Mouse (Mus musculus) embryonic facial prominence, embryonic 13.5 days (tissue): ENCODE results near the gene Gas7. TPM values are rescaled to one million over a fixed set of nuclear protein-coding genes. Genes with fewer than 3 reads are reported as not detected.

Experiments used
- ATAC-seq: fragments of 200-750 bp; cut with Nextera tagmentation; 2 replicates; pipeline ENCODE4 v1.8.0; 2017; ENCODE audit warnings: low read depth; ENCODE audit not compliant: insufficient number of reproducible peaks, insufficient read depth, low FRiP score, low TSS enrichment
- H3K27ac ChIP-seq: fragments of 300-500 bp; sonication (generic); 2 replicates; pipeline ENCODE4 v1.5.1; 2015; ENCODE audit warnings: moderate library complexity, mild to moderate bottlenecking, inconsistent platforms
- H3K27me3 ChIP-seq: fragments of 300-500 bp; sonication (generic); 2 replicates; pipeline ENCODE4 v1.6.1; 2015; ENCODE audit warnings: mild to moderate bottlenecking, inconsistent platforms
- H3K36me3 ChIP-seq: fragments of 300-500 bp; sonication (generic); 2 replicates; pipeline ENCODE4 v1.6.1; 2015; ENCODE audit warnings: mild to moderate bottlenecking, inconsistent platforms
- H3K4me1 ChIP-seq: fragments of 300-500 bp; sonication (generic); 2 replicates; pipeline ENCODE4 v1.6.1; 2015; ENCODE audit warnings: inconsistent platforms
- H3K4me2 ChIP-seq: fragments of 300-500 bp; sonication (generic); 2 replicates; pipeline ENCODE4 v1.6.1; 2015; ENCODE audit warnings: moderate library complexity, mild to moderate bottlenecking, inconsistent platforms
- H3K4me3 ChIP-seq: fragments of 300-500 bp; sonication (generic); 2 replicates; pipeline ENCODE4 v1.5.1; 2015; ENCODE audit warnings: mild to moderate bottlenecking, inconsistent platforms
- H3K9ac ChIP-seq: fragments of 300-500 bp; sonication (generic); 2 replicates; pipeline ENCODE4 v1.6.1; 2015; ENCODE audit warnings: mild to moderate bottlenecking, inconsistent platforms
- H3K9me3 ChIP-seq: fragments of 300-500 bp; sonication (generic); 2 replicates; pipeline ENCODE4 v1.6.1; 2016; ENCODE audit warnings: inconsistent platforms
- WGBS: fragments of 180-500 bp; shearing (Covaris S2); methylation state at CpG from one replicate; pipeline ENCODE4 v1.1.7; 2015; ENCODE audit warnings: mixed read lengths; 5-methylcytosine and 5-hydroxymethylcytosine counted together
- polyA plus RNA-seq: library from polyadenylated mRNA; unstranded; fragments of >200 nt; fragmentation: Nextera tagmentation; extraction: Ambion mirVana; gene quantifications from 2 replicates; pipeline ENCODE4 v1.2.1, GENCODE M21; 2015

Gas7 gene
- polyA plus RNA-seq, 1 experiment from 2014 or later: 9.3 TPM

GRCm38 (mm10) chr11:67600710-67601430 lies 145.6 kb downstream of the Gas7 start:
- 55% methylated on average over 8 of the region's 8 CpGs for WGBS
- ATAC-seq: no peak
- Histone ChIP-seq H3K4me3 (no peak overlapping the region), H3K4me2 (no peak overlapping the region), H3K9ac (no peak overlapping the region), H3K36me3 (no peaks in the 10 kb centered on the region), H3K9me3 (no peaks in the 10 kb centered on the region), H3K4me1 (peaks cover 18% of the 10 kb centered on the region), H3K27ac (no peak overlapping the region), H3K27me3 (no peaks in the 10 kb centered on the region)

- no peak for ATAC-seq
- H3K4me1 ChIP-seq: peaks cover 18% of the 10 kb centered on the region
- WGBS: 50% methylated on average over 12 of the region's 12 CpGs
- no peaks in the 10 kb centered on the region for H3K27me3 ChIP-seq
- no peaks in the 10 kb centered on the region for H3K9me3 ChIP-seq
- no peak overlapping the region for H3K9ac ChIP-seq
- no peak overlapping the region for H3K27ac ChIP-seq
- no peaks in the 10 kb centered on the region for H3K36me3 ChIP-seq
- H3K4me2 ChIP-seq: no peak overlapping the region
- no peak overlapping the region for H3K4me3 ChIP-seq
Observed at GRCm38 (mm10) chr11:67602711-67603369, 147.6 kb downstream of the Gas7 start.

- H3K4me2 ChIP-seq: no peak overlapping the region
- no peaks in the 10 kb centered on the region for H3K9me3 ChIP-seq
- no peaks in the 10 kb centered on the region for H3K36me3 ChIP-seq
- 53% methylated on average over 2 of the region's 2 CpGs for WGBS
- H3K9ac ChIP-seq: no peak overlapping the region
- no peak for ATAC-seq
- no peaks in the 10 kb centered on the region for H3K27me3 ChIP-seq
- peaks cover 18% of the 10 kb centered on the region for H3K4me1 ChIP-seq
- no peak overlapping the region for H3K27ac ChIP-seq
- H3K4me3 ChIP-seq: no peak overlapping the region
Observed at GRCm38 (mm10) chr11:67604481-67604880, 149.2 kb downstream of the Gas7 start.

GRCm38 (mm10) chr11:67608114-67608683 lies 153.0 kb downstream of the Gas7 start:
- Histone ChIP-seq H3K4me3 (no peak overlapping the region), H3K27me3 (no peaks in the 10 kb centered on the region), H3K27ac (no peak overlapping the region), H3K36me3 (no peaks in the 10 kb centered on the region), H3K9me3 (no peaks in the 10 kb centered on the region), H3K4me2 (no peak overlapping the region), H3K4me1 (peaks cover 5% of the 10 kb centered on the region; the same call in 1 of the 2 replicates), H3K9ac (no peak overlapping the region)
- WGBS: 78% methylated on average over 10 of the region's 10 CpGs
- ATAC-seq: no peak

- H3K9me3 ChIP-seq: no peaks in the 10 kb centered on the region
- ATAC-seq: no peak
- H3K4me1 ChIP-seq: peaks cover 5% of the 10 kb centered on the region; the same call in 1 of the 2 replicates
- no peak overlapping the region for H3K4me2 ChIP-seq
- no peaks in the 10 kb centered on the region for H3K36me3 ChIP-seq
- no peak overlapping the region for H3K27ac ChIP-seq
- no peak overlapping the region for H3K4me3 ChIP-seq
- WGBS: 79% methylated on average over 9 of the region's 9 CpGs
- H3K9ac ChIP-seq: no peak overlapping the region
- H3K27me3 ChIP-seq: no peaks in the 10 kb centered on the region
Observed at GRCm38 (mm10) chr11:67612158-67612839, 157.1 kb downstream of the Gas7 start.

- Histone ChIP-seq H3K27ac (no peak overlapping the region), H3K36me3 (no peaks in the 10 kb centered on the region), H3K27me3 (no peaks in the 10 kb centered on the region), H3K4me3 (no peak overlapping the region), H3K4me1 (peaks cover 9% of the 10 kb centered on the region; the same call in 1 of the 2 replicates), H3K9me3 (no peaks in the 10 kb centered on the region), H3K4me2 (no peak overlapping the region), H3K9ac (no peak overlapping the region)
- WGBS: 86% methylated on average over 13 of the region's 13 CpGs
- ATAC-seq: no peak
Observed at GRCm38 (mm10) chr11:67616557-67617239, 161.5 kb downstream of the Gas7 start.

- 0 out of 2 replicates have a peak, but pooled peaks cover 4% of the 10 kb centered on the region for H3K4me1 ChIP-seq
- no peaks in the 10 kb centered on the region for H3K36me3 ChIP-seq
- H3K27ac ChIP-seq: no peak overlapping the region
- no peak overlapping the region for H3K9ac ChIP-seq
- H3K4me3 ChIP-seq: no peak overlapping the region
- no peaks in the 10 kb centered on the region for H3K9me3 ChIP-seq
- no peaks in the 10 kb centered on the region for H3K27me3 ChIP-seq
- H3K4me2 ChIP-seq: no peak overlapping the region
- 79% methylated on average over 7 of the region's 7 CpGs for WGBS
- no peak for ATAC-seq
Observed at GRCm38 (mm10) chr11:67622340-67622739, 167.1 kb downstream of the Gas7 start.

GRCm38 (mm10) chr11:67627179-67627578 lies 171.9 kb downstream of the Gas7 start:
- no peak overlapping the region for H3K9ac ChIP-seq
- no peaks in the 10 kb centered on the region for H3K9me3 ChIP-seq
- H3K36me3 ChIP-seq: no peaks in the 10 kb centered on the region
- H3K4me2 ChIP-seq: no peak overlapping the region
- no peaks in the 10 kb centered on the region for H3K27me3 ChIP-seq
- no peak overlapping the region for H3K4me3 ChIP-seq
- H3K27ac ChIP-seq: no peak overlapping the region
- H3K4me1 ChIP-seq: no peaks in the 10 kb centered on the region
- WGBS: 84% methylated on average over 7 of the region's 7 CpGs
- no peak for ATAC-seq

- H3K9ac ChIP-seq: no peak overlapping the region
- no peak overlapping the region for H3K4me3 ChIP-seq
- no peak overlapping the region for H3K27ac ChIP-seq
- ATAC-seq: no peak
- H3K9me3 ChIP-seq: no peaks in the 10 kb centered on the region
- H3K4me2 ChIP-seq: no peak overlapping the region
- H3K4me1 ChIP-seq: no peaks in the 10 kb centered on the region
- H3K36me3 ChIP-seq: no peaks in the 10 kb centered on the region
- H3K27me3 ChIP-seq: no peaks in the 10 kb centered on the region
- 82% methylated on average over 2 of the region's 2 CpGs for WGBS
Observed at GRCm38 (mm10) chr11:67628522-67628921, 173.3 kb downstream of the Gas7 start.

- Histone ChIP-seq H3K27me3 (no peaks in the 10 kb centered on the region), H3K9ac (no peak overlapping the region), H3K36me3 (no peaks in the 10 kb centered on the region), H3K9me3 (no peaks in the 10 kb centered on the region), H3K4me2 (no peak overlapping the region), H3K4me3 (no peak overlapping the region), H3K4me1 (0 out of 2 replicates have a peak, but pooled peaks cover 5% of the 10 kb centered on the region), H3K27ac (no peak overlapping the region)
- ATAC-seq: no peak
- WGBS: 76% methylated on average over 8 of the region's 8 CpGs
Observed at GRCm38 (mm10) chr11:67632906-67633305, 177.7 kb downstream of the Gas7 start.

- Histone ChIP-seq H3K27ac (0 out of 2 replicates have a peak overlapping the region, but pooled peaks have one; percentile 7), H3K9ac (no peak overlapping the region), H3K4me3 (no peak overlapping the region), H3K4me2 (no peak overlapping the region), H3K36me3 (no peaks in the 10 kb centered on the region), H3K27me3 (no peaks in the 10 kb centered on the region), H3K9me3 (no peaks in the 10 kb centered on the region), H3K4me1 (0 out of 2 replicates have a peak, but pooled peaks cover 9% of the 10 kb centered on the region)
- WGBS: 44% methylated on average over 3 of the region's 3 CpGs
- 0 out of 2 replicates have a peak, but pooled peaks have one; percentile 28 for ATAC-seq
Observed at GRCm38 (mm10) chr11:67633620-67634229, 178.5 kb downstream of the Gas7 start.
